Mouse (Mus musculus) heart, embryonic 11.5 days (tissue): ENCODE results near the gene Slc30a2. TPM values are rescaled to one million over a fixed set of nuclear protein-coding genes. Genes with fewer than 3 reads are reported as not detected.
"Not testable (repeated sequence)": the region's sequence is repeated elsewhere in the genome, so short reads cannot be mapped to it uniquely, and the experiment has no call there.

Experiments used
- ATAC-seq: fragments of 200-750 bp; cut with Nextera tagmentation; replicated peaks from 2 replicates; pipeline ENCODE4 v1.8.0; 2017; ENCODE audit warnings: moderate library complexity; ENCODE audit not compliant: insufficient number of reproducible peaks, low FRiP score, low TSS enrichment
- H3K27ac ChIP-seq: fragments of 300-500 bp; sonication (generic); 2 replicates; pipeline ENCODE4 v1.5.1; 2014; ENCODE audit warnings: mild to moderate bottlenecking, low read depth, low read length
- H3K27me3 ChIP-seq: fragments of 300-500 bp; sonication (generic); 2 replicates; pipeline ENCODE4 v1.6.1; 2014; ENCODE audit warnings: mild to moderate bottlenecking, low read length, mixed read lengths; ENCODE audit not compliant: control insufficient read depth, insufficient read depth
- H3K36me3 ChIP-seq: fragments of 300-500 bp; sonication (generic); 2 replicates; pipeline ENCODE4 v1.6.1; 2014; ENCODE audit warnings: mild to moderate bottlenecking, low read length, moderate library complexity, mixed read lengths; ENCODE audit not compliant: control insufficient read depth, insufficient read depth
- H3K4me1 ChIP-seq: fragments of 300-500 bp; sonication (generic); 2 replicates; pipeline ENCODE4 v1.6.1; 2014; ENCODE audit warnings: low read length; ENCODE audit not compliant: control insufficient read depth, insufficient read depth
- H3K4me2 ChIP-seq: fragments of 300-500 bp; sonication (generic); 2 replicates; pipeline ENCODE4 v1.6.1; 2014; ENCODE audit warnings: mild to moderate bottlenecking, moderate library complexity
- H3K4me3 ChIP-seq: fragments of 300-500 bp; sonication (generic); 2 replicates; pipeline ENCODE4 v1.5.1; 2014; ENCODE audit warnings: low read depth, low read length
- H3K9ac ChIP-seq: fragments of 300-500 bp; sonication (generic); 2 replicates; pipeline ENCODE4 v1.6.1; 2014; ENCODE audit warnings: mild to moderate bottlenecking, low read depth, low read length, moderate library complexity
- H3K9me3 ChIP-seq: fragments of 300-500 bp; sonication (generic); replicated peaks from 2 replicates; pipeline ENCODE4 v1.6.1; 2016; ENCODE audit warnings: low read length; ENCODE audit not compliant: control insufficient read depth
- WGBS: fragments of 180-500 bp; shearing (Covaris S2); extraction: QIAGEN DNeasy Blood & Tissue Kit; methylation state at CpG from one replicate; pipeline ENCODE4 v1.1.7; 2014; ENCODE audit not compliant: insufficient replicate concordance; 5-methylcytosine and 5-hydroxymethylcytosine counted together
- polyA plus RNA-seq: library from polyadenylated mRNA; unstranded; fragments of >200 nt; fragmentation: Nextera tagmentation; extraction: Ambion mirVana; gene quantifications from 2 replicates; pipeline ENCODE4 v1.2.1, GENCODE M21; 2014

Slc30a2 gene
- 0.26 TPM in 1 of 2 replicates, not detected in the other for polyA plus RNA-seq

GRCm38 (mm10) chr4:134343071-134344031 is at the start of gene Slc30a2:
TSS of gene Slc30a2 (plus strand) at chr4:134343181.
- Histone ChIP-seq H3K36me3 (no peaks in the 10 kb centered on the region), H3K4me3 (peak within 1 kb of the TSS; percentile 36), H3K27ac (no peak within 1 kb of the TSS), H3K27me3 (peaks cover 41% of the 10 kb centered on the region), H3K9ac (peak within 1 kb of the TSS; percentile 36; the same call in 1 of the 2 replicates), H3K9me3 (no peaks in the 10 kb centered on the region), H3K4me2 (peak within 1 kb of the TSS; percentile 66), H3K4me1 (peaks cover 15% of the 10 kb centered on the region)
- WGBS, result 3% methylated on average over 61 of the region's 61 CpGs
- ATAC-seq, result no peak

GRCm38 (mm10) chr4:134293692-134294163 is 49.3 kb upstream of the Slc30a2 start:
- H3K4me1 ChIP-seq, result peaks cover 16% of the 10 kb centered on the region
- peak; percentile 67 for ATAC-seq
- H3K36me3 ChIP-seq, result no peaks in the 10 kb centered on the region
- 0 out of 2 replicates have a peak overlapping the region, but pooled peaks have one; percentile 1 for H3K9ac ChIP-seq
- WGBS, result 23% methylated on average over 9 of the region's 9 CpGs
- no peak overlapping the region for H3K4me3 ChIP-seq
- peak overlapping the region; percentile 91 for H3K27ac ChIP-seq
- H3K27me3 ChIP-seq, result no peaks in the 10 kb centered on the region
- H3K9me3 ChIP-seq, result no peaks in the 10 kb centered on the region; the same call in 1 of the 2 replicates
- peak overlapping the region; percentile 47 for H3K4me2 ChIP-seq

GRCm38 (mm10) chr4:134296096-134296495 is 46.9 kb upstream of the Slc30a2 start:
- H3K4me1 ChIP-seq, result peaks cover 32% of the 10 kb centered on the region
- 83% methylated on average over 4 of the region's 4 CpGs for WGBS
- not testable (repeated sequence) for H3K27ac ChIP-seq, ATAC-seq, H3K9ac ChIP-seq, H3K27me3 ChIP-seq, H3K36me3 ChIP-seq, H3K4me3 ChIP-seq, H3K9me3 ChIP-seq, H3K4me2 ChIP-seq

GRCm38 (mm10) chr4:134296523-134296922 is 46.5 kb upstream of the Slc30a2 start:
- Histone ChIP-seq H3K4me2 (no peak overlapping the region), H3K4me1 (peaks cover 32% of the 10 kb centered on the region), H3K9ac (no peak overlapping the region), H3K27ac (no peak overlapping the region), H3K36me3 (no peaks in the 10 kb centered on the region), H3K4me3 (no peak overlapping the region), H3K9me3 (no peaks in the 10 kb centered on the region; the same call in 1 of the 2 replicates), H3K27me3 (no peaks in the 10 kb centered on the region)
- 81% methylated on average over 4 of the region's 4 CpGs for WGBS
- no peak for ATAC-seq

- no peak overlapping the region for H3K9ac ChIP-seq
- no peaks in the 10 kb centered on the region; the same call in 1 of the 2 replicates for H3K9me3 ChIP-seq
- H3K4me3 ChIP-seq, result no peak overlapping the region
- H3K4me1 ChIP-seq, result peaks cover 35% of the 10 kb centered on the region
- ATAC-seq, result no peak
- 86% methylated on average over 8 of the region's 8 CpGs for WGBS
- H3K27ac ChIP-seq, result no peak overlapping the region
- H3K36me3 ChIP-seq, result no peaks in the 10 kb centered on the region
- no peak overlapping the region for H3K4me2 ChIP-seq
- no peaks in the 10 kb centered on the region for H3K27me3 ChIP-seq
These were observed 45.6 kb upstream of the Slc30a2 start for GRCm38 (mm10) chr4:134297369-134297768.

GRCm38 (mm10) chr4:134298626-134299497 is 44.1 kb upstream of the Slc30a2 start:
- peaks cover 24% of the 10 kb centered on the region for H3K4me1 ChIP-seq
- WGBS, result 62% methylated on average over 19 of the region's 19 CpGs
- no peaks in the 10 kb centered on the region for H3K27me3 ChIP-seq
- H3K36me3 ChIP-seq, result no peaks in the 10 kb centered on the region
- H3K4me2 ChIP-seq, result peak overlapping the region; percentile 30
- H3K9me3 ChIP-seq, result no peaks in the 10 kb centered on the region; the same call in 1 of the 2 replicates
- H3K9ac ChIP-seq, result no peak overlapping the region
- no peak for ATAC-seq
- H3K27ac ChIP-seq, result peak overlapping the region; percentile 75
- H3K4me3 ChIP-seq, result peak overlapping the region; percentile 10; the same call in 1 of the 2 replicates

- Histone ChIP-seq H3K9me3 (no peaks in the 10 kb centered on the region; the same call in 1 of the 2 replicates), H3K9ac (no peak overlapping the region), H3K4me3 (peak overlapping the region; percentile 10; the same call in 1 of the 2 replicates), H3K4me1 (peaks cover 20% of the 10 kb centered on the region), H3K4me2 (peak overlapping the region; percentile 30), H3K27ac (peak overlapping the region; percentile 75), H3K27me3 (no peaks in the 10 kb centered on the region), H3K36me3 (no peaks in the 10 kb centered on the region)
- ATAC-seq, result no peak
- WGBS, result 30% methylated on average over 4 of the region's 4 CpGs
These were observed 43.5 kb upstream of the Slc30a2 start for GRCm38 (mm10) chr4:134299498-134299810.

- Histone ChIP-seq H3K27me3 (no peaks in the 10 kb centered on the region), H3K9me3 (no peaks in the 10 kb centered on the region; the same call in 1 of the 2 replicates), H3K27ac (peak overlapping the region; percentile 75), H3K4me1 (peaks cover 20% of the 10 kb centered on the region), H3K36me3 (no peaks in the 10 kb centered on the region), H3K4me2 (peak overlapping the region; percentile 35), H3K4me3 (no peak overlapping the region), H3K9ac (no peak overlapping the region)
- WGBS, result 50% methylated on average over 9 of the region's 9 CpGs
- no peak for ATAC-seq
These were observed 42.7 kb upstream of the Slc30a2 start for GRCm38 (mm10) chr4:134300316-134300715.
